Mouse (Mus musculus) left cerebral cortex, adult 2 months (tissue): Measurements from ENCODE around the gene Etv2. TPM values are rescaled to one million over a fixed set of nuclear protein-coding genes. Genes with fewer than 3 reads are reported as not detected.

Experiments
- DNase-seq, 2 experiments: peaks; one replicate each; pipeline ENCODE4 v3.0.0; 2021 to 2022; ENCODE audit warnings: low spot score in 2 of 2, mixed read lengths in 1 of 2; ENCODE audit errors: extremely low spot score in 1 of 2
- H3K27ac ChIP-seq: fragments of 200-600 bp; 2 replicates; pipeline ENCODE4 v1.8.1; 2022
- H3K4me3 ChIP-seq: fragments of 200-600 bp; 2 replicates; pipeline ENCODE4 v1.8.1; 2022
- CTCF ChIP-seq: fragments of 200-600 bp; IDR thresholded peaks from 2 replicates; pipeline ENCODE4 v1.8.1; 2022; ENCODE audit warnings: antibody characterized with exemption, mild to moderate bottlenecking, moderate library complexity
- intact Hi-C: fragments of 180-260 bp; cut with DNase I; formaldehyde crosslinking; loops from one replicate; pipeline ENCODE4 v1.15.1; 2025
- microRNA-seq, 2 experiments: library from miRNA; unstranded; fragments of <30 nt; microRNA quantifications; one replicate each; pipeline ENCODE4 v1.2.0; 2021
- total RNA-seq, 2 experiments: library from RNA; stranded (reverse); gene quantifications; 2 replicates each; pipeline ENCODE4 v1.2.3; 2021

Etv2 gene
- total RNA-seq, 2 experiments from 2014 or later: not detected

GRCm38 (mm10) chr7:30584339-30584738 lies 51.3 kb downstream of the Etv2 start:
- TF ChIP-seq CTCF: no peak

More at GRCm38 (mm10) chr7:30584339-30584738, 51.3 kb downstream of the Etv2 start:
- intact Hi-C loops: loop anchor here (10.0 kb wide), 1 partner anchor 140 kb away; the partner anchor contains the start of gene Tmem147
- H3K27ac ChIP-seq: no peak overlapping the region
- H3K4me3 ChIP-seq: no peak overlapping the region
- DNase-seq: no peak

Small RNAs within 50 kb of the gene (microRNA-seq; reads per million reads assigned to microRNA genes)
- 0.48 to 1.2 reads per million in 2 experiments for gene Mir3569

Other genes starting within 250 kb of the Etv2 start
- gene Tyrobp, start 222.1 kb downstream of the Etv2 start, total RNA-seq: 10 to 100 TPM; 25.9 to 26.6 TPM
- gene Hcst, start 216.0 kb downstream of the Etv2 start, total RNA-seq: 1 to 10 TPM in 1 of 2 experiments, not detected in 1; 3.1 TPM
- 1 to 10 TPM; 3.9 to 5.1 TPM for gene Nfkbid, start 214.1 kb downstream of the Etv2 start, total RNA-seq
- gene Aplp1, start 190.3 kb downstream of the Etv2 start, total RNA-seq: 1,000 to 10,000 TPM; 1,205 to 1,260 TPM
- 10 to 100 TPM; 11.0 to 11.9 TPM for gene Kirrel2, start 178.2 kb downstream of the Etv2 start, total RNA-seq
- 1 to 10 TPM in 1 of 2 experiments, under 1 TPM in 1; 0.79 to 1.1 TPM for gene Nphs1, start 177.5 kb downstream of the Etv2 start, total RNA-seq
- not detected for gene Prodh2, start 142.2 kb downstream of the Etv2 start, total RNA-seq
- gene Arhgap33, start 100.8 kb downstream of the Etv2 start, total RNA-seq: 100 to 1,000 TPM; 182 to 220 TPM
- 1 to 10 TPM; 4.4 to 5.0 TPM for gene Hspb6, start 83.7 kb downstream of the Etv2 start, total RNA-seq
- 1 to 10 TPM; 4.9 to 5.2 TPM for gene Proser3, start 83.6 kb downstream of the Etv2 start, total RNA-seq
- gene Lin37, start 76.0 kb downstream of the Etv2 start, total RNA-seq: 10 to 100 TPM; 42.9 to 43.2 TPM
- gene U2af1l4, start 72.6 kb downstream of the Etv2 start, total RNA-seq: 10 to 100 TPM; 67.4 to 74.4 TPM
- gene Gm49396, start 72.5 kb downstream of the Etv2 start, total RNA-seq: 1 to 10 TPM; 6.4 to 8.8 TPM
- 10 to 100 TPM; 84.9 to 93.8 TPM for gene Psenen, start 72.2 kb downstream of the Etv2 start, total RNA-seq
- gene Igflr1, start 70.4 kb downstream of the Etv2 start, total RNA-seq: 1 to 10 TPM; 3.8 to 6.6 TPM
- 10 to 100 TPM; 53.4 to 57.4 TPM for gene Kmt2b, start 47.1 kb downstream of the Etv2 start, total RNA-seq
- not detected for gene Zbtb32, start 36.9 kb downstream of the Etv2 start, total RNA-seq
- under 1 TPM; 0.48 to 0.96 TPM for gene Upk1a, start 23.0 kb downstream of the Etv2 start, total RNA-seq
- gene Cox6b1, start 9.7 kb downstream of the Etv2 start, total RNA-seq: 100 to 1,000 TPM; 565 to 587 TPM
- 10 to 100 TPM; 67.7 to 67.8 TPM for gene Rbm42, start 14.5 kb upstream of the Etv2 start, total RNA-seq
- 1 to 10 TPM; 4.7 to 5.2 TPM for gene Haus5, start 29.1 kb upstream of the Etv2 start, total RNA-seq
- not detected for gene Pmis2, start 35.8 kb upstream of the Etv2 start, total RNA-seq
- gene 2200002J24Rik, start 63.1 kb upstream of the Etv2 start, total RNA-seq: not detected
- gene Atp4a, start 76.4 kb upstream of the Etv2 start, total RNA-seq: under 1 TPM; 0.70 TPM
- 100 to 1,000 TPM; 119 to 127 TPM for gene Tmem147, start 93.7 kb upstream of the Etv2 start, total RNA-seq
- gene Gapdhs, start 107.8 kb upstream of the Etv2 start, total RNA-seq: not detected
- 1 to 10 TPM; 7.8 to 8.7 TPM for gene Sbsn, start 115.6 kb upstream of the Etv2 start, total RNA-seq
- 1 to 10 TPM; 1.9 to 2.1 TPM for gene Dmkn, start 127.9 kb upstream of the Etv2 start, total RNA-seq
- gene Krtdap, start 152.0 kb upstream of the Etv2 start, total RNA-seq: not detected
- gene Ffar2, start 187.9 kb upstream of the Etv2 start, total RNA-seq: not detected
- not detected for gene Ffar3, start 220.3 kb upstream of the Etv2 start, total RNA-seq
- gene Ffar1, start 225.7 kb upstream of the Etv2 start, total RNA-seq: not detected
- not detected for gene Cd22, start 244.5 kb upstream of the Etv2 start, total RNA-seq